Mouse (Mus musculus) embryonic fibroblast, embryonic 13.5 days (primary cell): ENCODE data around the gene Gimap8. TPM values are rescaled to one million over a fixed set of nuclear protein-coding genes. Genes with fewer than 3 reads are reported as not detected.

ENCODE experiments used
- H3K27ac ChIP-seq: 2 replicates; pipeline ENCODE4 v1.5.1; 2012; ENCODE audit warnings: low read length, control low read depth, inconsistent platforms; ENCODE audit not compliant: insufficient read depth
- H3K4me1 ChIP-seq: 2 replicates; pipeline ENCODE4 v1.6.1; 2011; ENCODE audit warnings: low read length; ENCODE audit not compliant: control insufficient read depth, insufficient read depth
- H3K4me3 ChIP-seq: 2 replicates; pipeline ENCODE4 v1.5.1; 2011; ENCODE audit warnings: mild to moderate bottlenecking, control low read depth, low read length; ENCODE audit not compliant: insufficient read depth
- CTCF ChIP-seq: IDR thresholded peaks from 2 replicates; pipeline ENCODE4 v1.5.1; 2011; ENCODE audit warnings: mild to moderate bottlenecking, control low read depth, low read length, moderate library complexity, borderline replicate concordance; ENCODE audit not compliant: insufficient read depth
- POLR2A ChIP-seq: IDR thresholded peaks from 2 replicates; pipeline ENCODE4 v1.6.1; 2011; ENCODE audit warnings: low read depth, mild to moderate bottlenecking, control low read depth, low read length, moderate library complexity
- polyA plus RNA-seq: library from polyadenylated mRNA; stranded (reverse); fragments of >200 nt; gene quantifications from 2 replicates; pipeline ENCODE4 v1.2.4, GENCODE M21; 2011; ENCODE audit warnings: low read depth; ENCODE audit not compliant: missing spikeins, insufficient read length

Gene Gimap8
- polyA plus RNA-seq, 1 experiment: not detected

GRCm38 (mm10) chr6:48623460-48623859, 23.6 kb upstream of the Gimap8 start:
- no peak overlapping the region for H3K4me3 ChIP-seq
- TF ChIP-seq POLR2A (no peak), CTCF (no peak)
- H3K27ac ChIP-seq: no peak overlapping the region
- no peaks in the 10 kb centered on the region for H3K4me1 ChIP-seq

DNA sequence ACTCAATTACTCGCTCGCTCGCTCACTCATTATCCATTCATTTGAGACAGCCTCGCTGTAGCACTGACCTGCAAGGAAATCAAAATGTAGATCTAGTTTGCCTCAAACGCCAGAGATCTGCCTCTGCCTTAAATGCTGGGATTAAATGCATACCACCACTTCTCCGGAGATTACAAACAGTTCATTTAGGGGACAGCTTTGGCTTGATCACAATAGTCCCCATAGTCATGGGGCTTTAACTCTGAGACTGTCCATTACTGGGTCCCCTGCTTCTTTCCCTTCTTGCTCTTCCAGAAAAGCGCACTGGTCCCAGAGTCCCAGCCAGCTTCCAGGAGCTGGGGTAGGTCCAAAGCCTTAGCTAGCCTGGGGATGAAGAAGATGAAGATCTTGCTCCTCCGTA, 20.6 kb upstream of the Gimap8 start, which contains the start of gene AI854703:
Gene AI854703, plus strand, starts transcription at position 301 of the 400 bp plus-strand sequence.
- Histone ChIP-seq H3K27ac (no peak within 1 kb of the TSS), H3K4me3 (peak within 1 kb of the TSS; percentile 48), H3K4me1 (no peaks in the 10 kb centered on the region)
- TF ChIP-seq POLR2A (no peak), CTCF (no peak)

- H3K4me1 ChIP-seq: no peaks in the 10 kb centered on the region
- H3K27ac ChIP-seq: no peak overlapping the region
- TF ChIP-seq CTCF (peak; percentile 36; the same call in 1 of the 2 replicates), POLR2A (no peak)
- H3K4me3 ChIP-seq: peak overlapping the region; percentile 48
These were observed 20.1 kb upstream of the Gimap8 start for GRCm38 (mm10) chr6:48626984-48627383.

DNA sequence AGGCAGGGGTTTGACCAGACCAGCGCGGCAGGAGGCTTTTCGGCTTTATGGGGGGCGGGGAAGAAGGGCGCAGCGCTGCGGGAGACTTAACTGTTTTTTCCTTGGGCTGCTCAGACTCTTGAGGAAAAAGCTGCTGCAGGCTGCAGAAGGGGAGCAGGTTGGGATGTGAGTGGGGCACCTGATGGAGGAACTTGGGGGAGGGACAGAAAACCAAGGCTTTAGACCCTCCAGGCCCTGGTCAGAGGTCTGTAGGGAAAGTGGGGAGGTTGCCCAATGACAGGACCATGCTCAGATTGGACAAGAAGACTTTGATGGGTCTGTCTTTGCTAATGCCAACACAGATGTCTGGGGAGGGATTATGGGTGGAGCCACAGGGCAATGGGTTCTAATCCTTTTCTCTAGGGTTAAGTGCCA, 19.5 kb upstream of the Gimap8 start:
- no peaks in the 10 kb centered on the region for H3K4me1 ChIP-seq
- H3K27ac ChIP-seq: no peak overlapping the region
- TF ChIP-seq POLR2A (no peak), CTCF (no peak)
- H3K4me3 ChIP-seq: peak overlapping the region; percentile 48

DNA sequence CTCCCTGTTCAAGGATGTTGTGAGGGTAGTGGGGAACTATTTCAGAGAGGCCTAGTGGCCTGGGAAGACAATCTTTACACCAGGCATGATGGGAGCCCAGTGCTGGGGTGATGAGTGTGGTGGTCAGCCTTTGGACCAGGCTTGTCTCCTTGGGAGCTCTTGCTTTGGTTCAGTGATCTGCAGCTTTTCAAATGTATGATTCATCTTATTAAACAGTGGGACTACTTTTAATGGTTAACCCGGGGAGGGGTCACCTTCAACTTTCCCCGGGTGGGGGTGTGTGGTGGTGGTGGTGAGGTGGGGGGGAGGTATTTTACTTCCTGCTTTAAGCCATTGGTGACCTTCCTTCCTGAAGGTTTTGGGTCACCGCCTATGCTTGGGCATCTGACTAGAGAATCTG, 18.7 kb upstream of the Gimap8 start:
- Histone ChIP-seq H3K4me1 (no peaks in the 10 kb centered on the region), H3K27ac (no peak overlapping the region), H3K4me3 (no peak overlapping the region)
- no peak for TF ChIP-seq CTCF
- no peak for TF ChIP-seq POLR2A

- TF ChIP-seq POLR2A (peak; percentile 26; the same call in 1 of the 2 replicates), CTCF (no peak)
- H3K4me3 ChIP-seq: peak overlapping the region; percentile 13; the same call in 1 of the 2 replicates
- no peak overlapping the region for H3K27ac ChIP-seq
These were observed 18.0 kb upstream of the Gimap8 start for GRCm38 (mm10) chr6:48628808-48629660.

DNA sequence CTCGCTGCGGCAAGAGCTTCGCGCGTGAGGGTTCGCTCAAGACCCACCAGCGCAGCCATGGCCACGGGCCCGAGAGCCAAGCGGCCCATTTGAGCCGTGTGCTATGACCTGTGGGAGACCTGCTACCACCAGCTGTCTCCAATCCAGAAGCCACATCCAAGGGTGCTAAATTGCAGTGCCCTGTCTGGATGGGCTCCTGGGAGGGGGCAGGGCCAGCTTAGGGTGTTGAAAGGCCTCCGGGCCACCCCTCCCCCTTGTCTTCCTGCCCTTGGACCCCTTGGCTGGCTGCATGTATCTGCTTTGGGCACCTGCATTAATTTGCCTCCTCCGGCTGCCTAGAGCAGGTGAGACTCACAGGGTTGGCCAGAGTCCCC, 17.4 kb upstream of the Gimap8 start:
- TF ChIP-seq CTCF (no peak), POLR2A (no peak)
- 0 out of 2 replicates have a peak overlapping the region, but pooled peaks have one; percentile 13 for H3K4me3 ChIP-seq
- H3K4me1 ChIP-seq: no peaks in the 10 kb centered on the region
- H3K27ac ChIP-seq: no peak overlapping the region

More at GRCm38 (mm10) chr6:48628808-48629660, 18.0 kb upstream of the Gimap8 start:
- no peaks in the 10 kb centered on the region for H3K4me1 ChIP-seq

- H3K4me1 ChIP-seq: no peaks in the 10 kb centered on the region
- no peak overlapping the region for H3K4me3 ChIP-seq
- no peak overlapping the region for H3K27ac ChIP-seq
- no peak for TF ChIP-seq POLR2A
- no peak for TF ChIP-seq CTCF
These were observed 16.2 kb upstream of the Gimap8 start for GRCm38 (mm10) chr6:48630831-48631230.

- TF ChIP-seq CTCF: no peak
- no peak for TF ChIP-seq POLR2A
- no peak overlapping the region for H3K27ac ChIP-seq
These were observed 11.9 kb upstream of the Gimap8 start for GRCm38 (mm10) chr6:48635105-48635504.

GRCm38 (mm10) chr6:48636515-48636914, 10.5 kb upstream of the Gimap8 start:
- no peak for TF ChIP-seq CTCF
- TF ChIP-seq POLR2A: no peak
- no peak overlapping the region for H3K27ac ChIP-seq
- no peak overlapping the region for H3K4me3 ChIP-seq
- H3K4me1 ChIP-seq: no peaks in the 10 kb centered on the region

More at GRCm38 (mm10) chr6:48635105-48635504, 11.9 kb upstream of the Gimap8 start:
- no peaks in the 10 kb centered on the region for H3K4me1 ChIP-seq
- H3K4me3 ChIP-seq: no peak overlapping the region
